Mouse (Mus musculus): Measurements from ENCODE around the gene Mapkap1. TPM values are rescaled to one million over a fixed set of nuclear protein-coding genes. Genes with fewer than 3 reads are reported as not detected.
A peak's percentile ranks its signal among the peaks of the same experiment; 100 is the strongest.

Mapkap1 gene
- polyA plus RNA-seq, 1 experiment from 2014 or later: 61.0 TPM

GRCm38 (mm10) chr2:34573073-34573472 lies 166.5 kb downstream of the Mapkap1 start:
- 47% methylated on average over 4 of the region's 4 CpGs for WGBS
- Histone ChIP-seq H3K4me3 (ENCODE audit: low read depth, low read length) (no peak overlapping the region), H3K9me3 (ENCODE audit: control insufficient read depth, low read length) (no peaks in the 10 kb centered on the region), H3K4me2 (replicated peaks; ENCODE audit: low read depth) (no peak overlapping the region), H3K9ac (ENCODE audit: low read length) (no peak overlapping the region), H3K4me1 (replicated peaks; ENCODE audit: control insufficient read depth, insufficient read depth) (peaks cover 6% of the 10 kb centered on the region; the same call in 1 of the 2 replicates), H3K27me3 (ENCODE audit: control insufficient read depth, insufficient read depth, low read length) (no peaks in the 10 kb centered on the region), H3K36me3 (ENCODE audit: control insufficient read depth, insufficient read depth, low read length) (no peaks in the 10 kb centered on the region), H3K27ac (replicated peaks) (no peak overlapping the region)
- no peak for DNase-seq (ENCODE audit: low spot score)
- TF ChIP-seq CTCF (IDR thresholded peaks at IDR 0.05; ENCODE audit: low read depth) (no peak), EP300 (optimal IDR thresholded peaks at IDR 0.05) (no peak)
- no peak for ATAC-seq (ENCODE audit: low FRiP score, low TSS enrichment)

- TF ChIP-seq EP300 (optimal IDR thresholded peaks at IDR 0.05): no peak
- TF ChIP-seq CTCF (IDR thresholded peaks at IDR 0.05; ENCODE audit: low read depth): no peak
- no peak overlapping the region for H3K27ac ChIP-seq (replicated peaks)
- no peaks in the 10 kb centered on the region for H3K9me3 ChIP-seq (ENCODE audit: control insufficient read depth, low read length)
- no peak overlapping the region for H3K4me3 ChIP-seq (ENCODE audit: low read depth, low read length)
- H3K4me1 ChIP-seq (replicated peaks; ENCODE audit: control insufficient read depth, insufficient read depth): no peaks in the 10 kb centered on the region
- H3K9ac ChIP-seq (ENCODE audit: low read length): no peak overlapping the region
- 89% methylated on average over 8 of the region's 8 CpGs for WGBS
- H3K27me3 ChIP-seq (ENCODE audit: control insufficient read depth, insufficient read depth, low read length): no peaks in the 10 kb centered on the region
- ATAC-seq (ENCODE audit: low FRiP score, low TSS enrichment) (no peak), DNase-seq (ENCODE audit: low spot score) (no peak)
- peaks cover 8% of the 10 kb centered on the region; the same call in 1 of the 2 replicates for H3K36me3 ChIP-seq (ENCODE audit: control insufficient read depth, insufficient read depth, low read length)
- no peak overlapping the region for H3K4me2 ChIP-seq (replicated peaks; ENCODE audit: low read depth)
Observed at GRCm38 (mm10) chr2:34588546-34588945, 182.0 kb downstream of the Mapkap1 start.

GRCm38 (mm10) chr2:34591721-34592360 lies 185.3 kb downstream of the Mapkap1 start:
- Histone ChIP-seq H3K4me2 (replicated peaks; ENCODE audit: low read depth) (no peak overlapping the region), H3K9ac (ENCODE audit: low read length) (0 out of 2 replicates have a peak overlapping the region, but pooled peaks have one; percentile 2), H3K4me3 (ENCODE audit: low read depth, low read length) (no peak overlapping the region), H3K4me1 (replicated peaks; ENCODE audit: control insufficient read depth, insufficient read depth) (no peaks in the 10 kb centered on the region), H3K27ac (replicated peaks) (peak overlapping the region; percentile 81), H3K36me3 (ENCODE audit: control insufficient read depth, insufficient read depth, low read length) (no peaks in the 10 kb centered on the region), H3K27me3 (ENCODE audit: control insufficient read depth, insufficient read depth, low read length) (no peaks in the 10 kb centered on the region), H3K9me3 (ENCODE audit: control insufficient read depth, low read length) (no peaks in the 10 kb centered on the region)
- DNase-seq (ENCODE audit: low spot score) (no peak), ATAC-seq (ENCODE audit: low FRiP score, low TSS enrichment) (no peak)
- TF ChIP-seq CTCF (IDR thresholded peaks at IDR 0.05; ENCODE audit: low read depth): no peak
- 44% methylated on average over 16 of the region's 16 CpGs for WGBS

GRCm38 (mm10) chr2:34592361-34592960 lies 185.9 kb downstream of the Mapkap1 start:
- ATAC-seq (ENCODE audit: low FRiP score, low TSS enrichment) (no peak; the same call in 1 of the 2 replicates), DNase-seq (ENCODE audit: low spot score) (no peak)
- Histone ChIP-seq H3K27me3 (ENCODE audit: control insufficient read depth, insufficient read depth, low read length) (no peaks in the 10 kb centered on the region), H3K9ac (ENCODE audit: low read length) (no peak overlapping the region), H3K9me3 (ENCODE audit: control insufficient read depth, low read length) (no peaks in the 10 kb centered on the region), H3K4me2 (replicated peaks; ENCODE audit: low read depth) (no peak overlapping the region), H3K27ac (replicated peaks) (peak overlapping the region; percentile 81), H3K4me1 (replicated peaks; ENCODE audit: control insufficient read depth, insufficient read depth) (no peaks in the 10 kb centered on the region), H3K36me3 (ENCODE audit: control insufficient read depth, insufficient read depth, low read length) (no peaks in the 10 kb centered on the region), H3K4me3 (ENCODE audit: low read depth, low read length) (no peak overlapping the region)
- TF ChIP-seq CTCF (IDR thresholded peaks at IDR 0.05; ENCODE audit: low read depth): no peak
- TF ChIP-seq EP300 (optimal IDR thresholded peaks at IDR 0.05): no peak
- 46% methylated on average over 8 of the region's 8 CpGs for WGBS

GRCm38 (mm10) chr2:34594001-34594400 lies 187.4 kb downstream of the Mapkap1 start:
- ATAC-seq (ENCODE audit: low FRiP score, low TSS enrichment): 0 out of 2 replicates have a peak, but pooled peaks have one; percentile 26
- Histone ChIP-seq H3K27ac (replicated peaks) (no peak overlapping the region), H3K27me3 (ENCODE audit: control insufficient read depth, insufficient read depth, low read length) (no peaks in the 10 kb centered on the region), H3K9me3 (ENCODE audit: control insufficient read depth, low read length) (no peaks in the 10 kb centered on the region), H3K4me3 (ENCODE audit: low read depth, low read length) (no peak overlapping the region), H3K36me3 (ENCODE audit: control insufficient read depth, insufficient read depth, low read length) (peaks cover 2% of the 10 kb centered on the region; the same call in 1 of the 2 replicates), H3K4me1 (replicated peaks; ENCODE audit: control insufficient read depth, insufficient read depth) (no peaks in the 10 kb centered on the region), H3K4me2 (replicated peaks; ENCODE audit: low read depth) (no peak overlapping the region), H3K9ac (ENCODE audit: low read length) (no peak overlapping the region)
- DNase-seq (ENCODE audit: low spot score): no peak
- WGBS: 70% methylated on average over 5 of the region's 5 CpGs
- TF ChIP-seq CTCF (IDR thresholded peaks at IDR 0.05; ENCODE audit: low read depth) (no peak), EP300 (optimal IDR thresholded peaks at IDR 0.05) (no peak)

GRCm38 (mm10) chr2:34599606-34600255 lies 193.2 kb downstream of the Mapkap1 start:
- H3K4me1 ChIP-seq (replicated peaks; ENCODE audit: control insufficient read depth, insufficient read depth): no peaks in the 10 kb centered on the region
- H3K4me2 ChIP-seq (replicated peaks; ENCODE audit: low read depth): no peak overlapping the region
- H3K9ac ChIP-seq (ENCODE audit: low read length): no peak overlapping the region
- no peak overlapping the region for H3K27ac ChIP-seq (replicated peaks)
- no peaks in the 10 kb centered on the region for H3K27me3 ChIP-seq (ENCODE audit: control insufficient read depth, insufficient read depth, low read length)
- no peak overlapping the region for H3K4me3 ChIP-seq (ENCODE audit: low read depth, low read length)
- peaks cover 2% of the 10 kb centered on the region; the same call in 1 of the 2 replicates for H3K36me3 ChIP-seq (ENCODE audit: control insufficient read depth, insufficient read depth, low read length)
- TF ChIP-seq CTCF (IDR thresholded peaks at IDR 0.05; ENCODE audit: low read depth): no peak
- TF ChIP-seq EP300 (optimal IDR thresholded peaks at IDR 0.05): no peak
- 82% methylated on average over 5 of the region's 5 CpGs for WGBS
- ATAC-seq (ENCODE audit: low FRiP score, low TSS enrichment) (no peak), DNase-seq (ENCODE audit: low spot score) (no peak)
- H3K9me3 ChIP-seq (ENCODE audit: control insufficient read depth, low read length): no peaks in the 10 kb centered on the region

Measured in stomach, postnatal 0 days (tissue).